Mouse (Mus musculus) CD4-positive naive resting alpha-beta T cell, adult 57 days (primary cell): ENCODE measurements around the gene Ccl9. TPM values are rescaled to one million over a fixed set of nuclear protein-coding genes. Genes with fewer than 3 reads are reported as not detected.

ENCODE experiments used
- total RNA-seq: library from RNA; stranded (reverse); gene quantifications from one replicate; pipeline ENCODE4 v1.2.4, GENCODE M21; 2023

The Ccl9 gene
- total RNA-seq = not detected

GRCm38 (mm10) chr11:83578186-83578760 is at the start of gene Ccl9:
Ccl9 (minus strand) TSS chr11:83578636.

DNA sequence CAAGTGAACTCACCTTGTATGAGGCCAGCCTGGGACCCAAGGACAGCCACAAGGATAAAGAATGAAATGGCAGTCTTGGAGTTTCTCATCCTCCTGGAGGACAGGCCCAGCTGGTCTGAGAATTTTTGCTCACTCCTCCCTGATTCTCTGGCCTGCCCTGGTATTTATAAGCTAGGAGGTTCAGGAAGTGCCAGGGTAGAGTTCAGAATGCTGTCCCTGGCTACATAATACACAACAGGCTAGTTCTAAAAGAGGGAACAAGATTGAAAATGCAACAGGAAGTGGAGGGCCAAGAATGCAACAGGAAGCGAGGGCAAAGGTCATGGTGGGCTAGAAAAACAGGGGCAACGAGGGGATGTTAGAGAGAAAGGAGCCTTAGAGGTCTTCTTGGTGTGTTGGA is 14.4 kb upstream of the Ccl9 start, which contains the start of gene Ccl6:
Ccl6 (minus strand) TSS at position 235 of the 400 bp plus-strand sequence.

GRCm38 (mm10) chr11:83530360-83530759 is 48.1 kb downstream of the Ccl9 start, which contains the start of gene Ccl5:
Ccl5 (minus strand) TSS chr11:83530518.

Other genes starting within 250 kb of the Ccl9 start
- gene Rasl10b, start 169.5 kb downstream of the Ccl9 start, total RNA-seq = 0.89 TPM
- gene Gas2l2, start 149.2 kb downstream of the Ccl9 start, total RNA-seq = not detected
- gene 1700020L24Rik, start 141.0 kb downstream of the Ccl9 start, total RNA-seq = 1.1 TPM
- not detected for gene Mmp28, start 115.6 kb downstream of the Ccl9 start, total RNA-seq
- 139 TPM for gene Taf15, start 105.5 kb downstream of the Ccl9 start, total RNA-seq
- gene Heatr9, start 56.5 kb downstream of the Ccl9 start, total RNA-seq = 0.62 TPM
- 55.9 TPM for gene Ccl5, start 48.1 kb downstream of the Ccl9 start, total RNA-seq
- 7.0 TPM for gene Ccl6, start 14.5 kb upstream of the Ccl9 start, total RNA-seq
- gene Rpl9-ps1, start 67.0 kb upstream of the Ccl9 start, total RNA-seq = not detected
- gene Ccl3, start 70.7 kb upstream of the Ccl9 start, total RNA-seq = 6.0 TPM
- gene Ccl4, start 83.9 kb upstream of the Ccl9 start, total RNA-seq = 9.0 TPM
- gene Wfdc17, start 125.4 kb upstream of the Ccl9 start, total RNA-seq = not detected
- not detected for gene Wfdc18, start 130.4 kb upstream of the Ccl9 start, total RNA-seq
- not detected for gene Wfdc21, start 168.3 kb upstream of the Ccl9 start, total RNA-seq
- gene Heatr6, start 175.1 kb upstream of the Ccl9 start, total RNA-seq = 29.7 TPM